ENCODE assay signal across 9 mouse cellular contexts in the genomic region with DNA sequence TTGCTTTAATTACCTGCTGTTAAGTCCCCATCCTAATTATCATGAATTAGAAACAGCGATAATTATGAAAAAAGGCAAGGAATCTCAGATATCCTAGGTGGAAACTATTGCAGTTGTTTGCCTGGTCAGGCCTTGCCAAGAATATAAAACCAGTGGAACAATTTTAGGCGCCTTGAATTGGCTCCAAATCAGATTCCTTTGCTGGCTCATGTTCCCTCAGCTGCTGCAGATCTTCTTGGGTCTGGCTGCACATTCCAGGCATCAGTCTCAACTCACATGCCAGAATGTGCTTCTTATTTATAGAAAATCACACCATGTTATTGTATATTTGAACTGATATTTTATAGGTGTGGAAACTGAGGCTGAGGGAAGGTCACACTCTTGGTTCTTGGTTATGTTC.
A peak's percentile ranks its signal among the peaks of the same experiment; 100 is the strongest.
DNase-seq lines count a peak whose midpoint lies in the region; ATAC-seq and TF ChIP-seq lines count a peak whose summit lies in the region.
"Had no signal": no experiment of that assay in that cellular context is flagged by ENCODE, and none has a peak within 500 bp of the region (broad histone marks: within the 10 kb centered on the region; RNA-seq: fewer than 3 reads in every experiment).

No protein-coding gene starts in this region.

- no peaks in the 10 kb centered on the region for H3K9me3 ChIP-seq in heart, postnatal 0 days (replicated peaks; ENCODE audit: control insufficient read depth, low read length)
- H3K9me3 ChIP-seq in lung, embryonic 14.5 days (ENCODE audit: low read depth, low read length), result no peaks in the 10 kb centered on the region
- no peaks in the 10 kb centered on the region for H3K9me3 ChIP-seq in forebrain, embryonic 15.5 days
- no peaks in the 10 kb centered on the region for H3K9me3 ChIP-seq in midbrain, embryonic 15.5 days
- H3K9me3 ChIP-seq: liver, embryonic 15.5 days had no signal

- H3K4me2 ChIP-seq in heart, postnatal 0 days (ENCODE audit: low read depth, low read length), result peak overlapping the region; percentile 21; the same call in 1 of the 2 replicates
- no peak overlapping the region for H3K4me2 ChIP-seq in lung, embryonic 14.5 days
- H3K4me2 ChIP-seq in forebrain, embryonic 15.5 days (replicated peaks), result no peak overlapping the region
- H3K4me2 ChIP-seq in midbrain, embryonic 15.5 days, result no peak overlapping the region
- H3K4me2 ChIP-seq: liver, embryonic 15.5 days had no signal

- no peak for TF ChIP-seq CTCF in heart, postnatal 0 days (IDR thresholded peaks at IDR 0.05; ENCODE audit: low read depth)
- TF ChIP-seq CTCF in lung, embryonic 14.5 days (IDR thresholded peaks at IDR 0.05; ENCODE audit: low read depth), result no peak

- WGBS in heart, postnatal 0 days, result 21% methylated on average over 2 of the region's 2 CpGs
- WGBS in lung, embryonic 14.5 days, result 69% methylated on average over 2 of the region's 2 CpGs
- 64% methylated on average over 2 of the region's 2 CpGs for WGBS in forebrain, embryonic 15.5 days
- 82% methylated on average over 2 of the region's 2 CpGs for WGBS in midbrain, embryonic 15.5 days

- no peaks in the 10 kb centered on the region for H3K27me3 ChIP-seq in heart, postnatal 0 days (ENCODE audit: control insufficient read depth, insufficient read depth, low read length)
- no peaks in the 10 kb centered on the region for H3K27me3 ChIP-seq in lung, embryonic 14.5 days (ENCODE audit: insufficient read depth, low read length)
- no peaks in the 10 kb centered on the region for H3K27me3 ChIP-seq in forebrain, embryonic 15.5 days
- no peaks in the 10 kb centered on the region for H3K27me3 ChIP-seq in midbrain, embryonic 15.5 days (replicated peaks)
- H3K27me3 ChIP-seq: liver, embryonic 15.5 days had no signal

- no peaks in the 10 kb centered on the region for H3K36me3 ChIP-seq in heart, postnatal 0 days (replicated peaks; ENCODE audit: control insufficient read depth, insufficient read depth, low read length)
- H3K36me3 ChIP-seq in lung, embryonic 14.5 days (ENCODE audit: insufficient read depth), result no peaks in the 10 kb centered on the region
- H3K36me3 ChIP-seq in forebrain, embryonic 15.5 days, result no peaks in the 10 kb centered on the region
- H3K36me3 ChIP-seq in midbrain, embryonic 15.5 days (replicated peaks), result no peaks in the 10 kb centered on the region
- H3K36me3 ChIP-seq: liver, embryonic 15.5 days had no signal

- peak; percentile 24 to 77 for DNase-seq in frontal cortex, adult 2 months (ENCODE audit: extremely low spot score in 1 of 2, low spot score in 1 of 2)
- no peak for DNase-seq in frontal cortex, postnatal 10 days (ENCODE audit: low spot score in 2 of 2)
- DNase-seq in brain, adult 2 months (ENCODE audit: low read depth, low spot score), result peak; percentile 85
- peak; percentile 58 for DNase-seq in heart, postnatal 0 days (ENCODE audit: low spot score)
- peak; percentile 83 for DNase-seq in lung, embryonic 14.5 days
- no peak for DNase-seq in thymus, postnatal 14 days

- peak; percentile 53; the same call in 1 of the 2 replicates for ATAC-seq in heart, postnatal 0 days (ENCODE audit: insufficient read depth, low read depth)
- ATAC-seq in lung, embryonic 14.5 days (ENCODE audit: insufficient read depth), result no peak
- ATAC-seq in forebrain, embryonic 15.5 days (replicated peaks), result no peak
- ATAC-seq in midbrain, embryonic 15.5 days (replicated peaks), result no peak

- TF ChIP-seq EP300 in heart, postnatal 0 days (IDR thresholded peaks at IDR 0.05; ENCODE audit: low read depth), result no peak

- no peak overlapping the region for H3K4me3 ChIP-seq in heart, postnatal 0 days (ENCODE audit: low read depth, low read length)
- no peak overlapping the region for H3K4me3 ChIP-seq in lung, embryonic 14.5 days (ENCODE audit: low read depth, low read length)
- H3K4me3 ChIP-seq in forebrain, embryonic 15.5 days, result no peak overlapping the region
- H3K4me3 ChIP-seq in midbrain, embryonic 15.5 days, result no peak overlapping the region
- H3K4me3 ChIP-seq: liver, embryonic 15.5 days had no signal

- no peak overlapping the region for H3K9ac ChIP-seq in heart, postnatal 0 days (replicated peaks; ENCODE audit: low read depth, low read length)
- H3K9ac ChIP-seq in lung, embryonic 14.5 days, result no peak overlapping the region
- H3K9ac ChIP-seq in forebrain, embryonic 15.5 days (replicated peaks), result no peak overlapping the region
- no peak overlapping the region for H3K9ac ChIP-seq in midbrain, embryonic 15.5 days
- H3K9ac ChIP-seq: liver, embryonic 15.5 days had no signal

- H3K4me1 ChIP-seq in heart, postnatal 0 days (ENCODE audit: control insufficient read depth, insufficient read depth), result peaks cover 44% of the 10 kb centered on the region
- H3K4me1 ChIP-seq in lung, embryonic 14.5 days (ENCODE audit: insufficient read depth), result 0 out of 2 replicates have a peak, but pooled peaks cover 6% of the 10 kb centered on the region
- H3K4me1 ChIP-seq in forebrain, embryonic 15.5 days, result peaks cover 25% of the 10 kb centered on the region
- H3K4me1 ChIP-seq in midbrain, embryonic 15.5 days, result peaks cover 14% of the 10 kb centered on the region
- H3K4me1 ChIP-seq: liver, embryonic 15.5 days had no signal

- H3K27ac ChIP-seq in heart, postnatal 0 days (ENCODE audit: low read depth), result peak overlapping the region; percentile 87
- H3K27ac ChIP-seq in lung, embryonic 14.5 days (ENCODE audit: low read depth), result no peak overlapping the region
- no peak overlapping the region for H3K27ac ChIP-seq in forebrain, embryonic 15.5 days (replicated peaks)
- H3K27ac ChIP-seq in midbrain, embryonic 15.5 days, result no peak overlapping the region
- H3K27ac ChIP-seq: liver, embryonic 15.5 days had no signal

Comparison
In these comparisons a context has a peak if more than half of its experiments do, and no peak if none do; other contexts are left out.
1. DNase-seq: peak in frontal cortex, adult 2 months (2 of 2), brain, adult 2 months (single experiment), heart, postnatal 0 days (single experiment) and lung, embryonic 14.5 days (single experiment); none in frontal cortex, postnatal 10 days (0 of 2) and thymus, postnatal 14 days (single experiment).